Mouse (Mus musculus) urinary bladder, adult 18-20 months (tissue): ENCODE measurements around the gene Zkscan5.
"Not testable (repeated sequence)": the region's sequence is repeated elsewhere in the genome, so short reads cannot be mapped to it uniquely, and the experiment has no call there.

Experiments used
- DNase-seq, 2 experiments: peaks; one replicate each; pipeline ENCODE4 v3.0.0; 2022; ENCODE audit warnings: low spot score in 2 of 2, mixed read lengths in 2 of 2

The Zkscan5 gene

DNA sequence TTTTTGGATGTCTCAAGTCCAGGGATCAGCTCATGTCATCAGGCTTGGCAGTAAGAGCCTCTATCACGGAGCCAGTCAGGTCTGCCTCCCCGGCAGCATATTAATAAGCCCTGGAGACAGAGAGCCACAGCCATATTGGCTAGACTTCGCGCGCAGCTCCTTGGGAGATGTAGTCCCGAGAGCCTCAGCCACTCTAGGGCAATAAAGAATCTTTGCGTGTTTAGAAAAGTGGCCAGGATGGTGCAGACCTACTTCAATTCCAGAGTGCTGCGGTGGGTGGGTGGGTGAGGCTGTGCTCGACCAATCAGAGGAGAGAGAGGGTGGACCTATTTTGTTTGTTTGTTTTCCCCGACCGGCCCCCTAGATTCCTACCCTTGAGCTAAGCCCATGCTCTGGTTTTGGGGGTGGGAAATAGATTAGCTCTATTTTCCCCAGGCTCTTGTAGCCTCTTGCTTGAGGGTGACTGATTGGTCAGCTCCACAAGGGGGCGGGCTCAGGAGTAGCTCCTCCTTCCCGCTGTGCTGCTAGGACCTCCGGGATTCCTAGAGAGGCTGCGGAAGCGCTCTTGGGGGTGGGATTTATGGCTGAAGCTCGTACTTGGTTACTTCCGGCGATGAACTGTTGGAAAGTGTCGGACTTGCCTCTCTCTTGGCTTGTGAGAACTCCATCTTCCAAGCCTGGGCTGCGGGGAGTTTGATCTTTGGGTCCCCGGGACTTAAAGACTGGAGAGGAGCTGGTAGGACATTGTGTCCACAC lies at the start of gene Zkscan5:
TSS of gene Zkscan5 (plus strand) at position 627 of the 756 bp plus-strand sequence.
- DNase-seq = peak; percentile 93 to 96

DNA sequence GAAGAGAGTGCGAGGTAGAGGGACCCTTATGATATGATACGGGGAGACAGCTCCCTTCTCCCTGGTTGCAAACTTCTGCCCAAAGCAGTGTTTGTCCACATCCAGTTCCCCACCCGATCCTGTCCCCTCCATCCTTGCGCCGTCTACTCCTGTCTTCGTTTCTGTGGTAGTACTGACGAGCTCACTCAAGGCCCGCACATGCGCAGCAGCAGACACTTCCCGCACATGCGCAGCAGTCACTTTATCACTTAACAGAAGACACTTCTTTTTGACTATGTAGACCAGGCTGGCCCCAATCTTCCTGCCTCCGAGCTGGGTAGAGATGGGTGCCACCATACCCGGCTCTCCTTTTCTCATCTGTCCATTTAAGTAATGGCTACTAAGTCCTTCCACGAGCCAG lies 43.0 kb upstream of the Zkscan5 start:
- no peak for DNase-seq

DNA sequence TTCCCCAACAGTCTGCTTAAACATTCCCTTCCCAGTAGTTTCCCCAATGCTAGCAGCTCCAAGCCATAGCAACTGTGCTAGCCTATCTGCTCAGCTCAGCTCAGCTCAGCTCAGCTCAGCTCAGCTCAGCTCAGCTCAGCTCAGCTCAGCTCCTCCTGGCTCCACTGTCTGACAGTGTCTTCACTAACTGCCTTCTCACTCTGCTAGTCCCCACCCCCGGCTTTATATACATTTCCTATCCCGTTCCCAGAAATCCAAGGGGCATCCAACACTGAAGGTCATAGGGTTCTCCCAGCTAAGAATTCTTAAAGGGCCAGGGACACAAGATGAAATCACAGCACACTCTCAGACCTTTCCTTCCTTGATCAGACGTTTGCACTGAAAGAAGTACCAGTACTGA lies 39.7 kb upstream of the Zkscan5 start:
- no peak for DNase-seq

DNA sequence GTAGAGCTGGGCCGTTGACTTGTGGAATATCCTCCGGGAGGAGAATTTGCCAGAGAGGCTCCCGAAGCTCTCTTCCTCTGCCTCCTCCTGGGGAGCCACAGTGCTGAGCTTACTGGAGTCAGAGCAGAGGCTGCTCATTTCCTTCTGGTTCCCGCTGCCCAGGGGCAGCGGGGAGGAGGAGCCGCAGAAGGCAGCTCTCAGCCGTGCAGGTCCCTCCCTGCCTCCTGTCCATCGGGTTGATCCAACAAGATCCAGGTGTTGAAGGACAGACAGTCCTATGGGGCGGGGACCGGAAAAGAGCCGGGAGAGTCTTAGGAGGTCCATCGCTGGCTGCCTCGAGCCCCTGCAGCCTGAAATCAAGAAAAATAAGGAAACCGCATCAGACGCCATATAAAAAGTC lies 39.2 kb upstream of the Zkscan5 start:
- no peak for DNase-seq

DNA sequence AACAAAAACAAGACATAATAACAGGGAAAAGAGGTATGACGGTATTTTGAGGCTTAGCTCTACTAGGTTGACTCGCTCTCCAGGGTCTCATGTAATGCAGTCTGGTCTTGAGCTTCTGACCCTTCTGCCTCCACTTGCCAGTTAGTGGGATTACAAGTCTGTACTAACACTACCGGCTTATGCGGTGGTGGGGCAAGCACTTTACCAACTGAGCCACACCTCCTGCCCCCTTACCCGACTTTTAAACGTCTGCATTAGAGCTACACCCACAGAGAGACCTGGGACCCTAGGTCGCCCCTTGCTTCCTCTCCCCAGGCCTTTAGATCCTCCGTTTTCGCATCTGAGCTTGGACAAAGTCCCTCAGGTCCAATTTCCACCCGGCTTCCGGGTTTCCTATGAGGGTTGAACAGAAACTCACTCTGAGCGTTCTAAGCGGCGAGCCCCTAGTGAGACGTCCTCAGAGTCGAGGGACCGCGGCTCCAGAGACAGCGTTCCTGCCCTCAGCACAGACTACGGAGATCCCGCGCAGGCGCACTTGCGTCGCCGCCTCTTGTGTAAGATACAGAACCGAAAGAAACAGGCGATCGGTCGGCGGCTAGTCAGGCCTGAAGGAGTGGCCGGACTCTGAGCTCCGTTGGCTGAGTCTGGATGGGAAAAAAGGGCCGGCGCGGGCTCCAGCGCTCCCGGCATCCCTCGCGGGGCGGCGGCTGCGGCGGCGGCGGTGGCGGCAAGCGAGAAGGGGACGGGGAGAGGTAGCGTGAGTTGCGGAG lies 37.6 kb upstream of the Zkscan5 start, which contains the start of the genes Ptcd1 and Cpsf4:
TSS of gene Ptcd1 (minus strand) at position 573 of the 770 bp plus-strand sequence.
TSS of gene Cpsf4 (plus strand) at position 678 of the 770 bp plus-strand sequence.
- DNase-seq = peak; percentile 98 to 100

DNA sequence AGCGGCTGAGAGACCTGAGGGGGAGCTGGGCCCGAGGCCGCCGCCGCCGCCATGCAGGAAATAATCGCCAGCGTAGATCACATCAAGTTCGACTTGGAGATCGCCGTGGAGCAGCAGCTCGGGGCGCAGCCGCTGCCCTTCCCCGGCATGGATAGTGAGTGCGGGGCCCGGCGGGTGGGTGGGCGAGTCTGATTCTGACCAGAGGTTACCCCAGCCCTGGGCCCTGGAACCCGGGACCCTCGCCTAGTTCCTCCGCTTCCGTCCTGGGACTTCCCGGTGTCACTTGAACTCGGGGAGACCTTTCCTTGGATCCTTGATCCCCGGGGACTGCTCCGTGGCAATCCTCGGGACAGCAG lies 37.1 kb upstream of the Zkscan5 start:
- DNase-seq = no peak

DNA sequence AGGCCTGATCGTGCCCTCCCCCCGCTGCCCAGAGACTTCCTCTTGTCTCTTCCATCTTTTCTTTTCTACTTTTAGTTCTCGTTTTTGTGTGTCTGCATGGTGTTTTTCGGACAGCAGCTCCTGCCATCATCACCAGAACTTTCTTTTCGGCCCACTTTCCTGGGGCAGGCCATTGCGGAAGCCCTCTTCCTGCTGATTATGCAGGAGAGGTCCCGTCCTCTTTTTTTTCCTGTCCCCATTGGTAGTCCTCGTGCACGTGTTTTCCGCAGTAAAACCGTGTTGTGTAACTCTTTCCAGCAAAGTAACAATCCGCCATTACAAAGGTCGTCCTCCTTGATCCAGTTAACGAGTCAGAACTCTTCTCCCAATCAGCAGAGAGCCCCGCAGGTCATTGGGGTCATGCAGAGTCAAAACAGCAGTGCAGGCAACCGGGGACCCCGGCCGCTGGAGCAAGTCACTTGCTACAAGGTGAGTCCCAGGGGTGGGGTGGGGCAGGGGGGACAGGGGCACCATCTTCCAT lies 25.8 kb upstream of the Zkscan5 start:
- no peak for DNase-seq

DNA sequence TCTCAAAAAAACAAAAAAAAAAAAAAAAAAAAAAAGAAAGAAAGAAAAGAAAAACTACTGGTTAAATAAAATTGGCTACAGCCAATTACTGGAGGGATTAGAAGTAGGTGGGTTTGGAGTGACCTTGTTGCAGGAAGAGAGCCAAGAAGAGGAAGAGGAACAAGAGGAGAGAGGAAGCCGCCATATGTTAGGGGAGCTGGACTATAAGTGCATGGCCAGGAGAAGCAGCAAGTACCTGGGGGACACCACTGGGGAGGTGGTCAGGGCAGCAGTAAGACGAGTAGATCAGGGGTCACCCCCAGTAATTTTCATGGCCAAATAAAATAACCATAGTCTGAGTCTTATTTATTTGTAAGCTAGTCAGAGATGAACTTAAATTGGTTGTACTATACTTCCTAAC lies 19.1 kb upstream of the Zkscan5 start:
- no peak for DNase-seq

DNA sequence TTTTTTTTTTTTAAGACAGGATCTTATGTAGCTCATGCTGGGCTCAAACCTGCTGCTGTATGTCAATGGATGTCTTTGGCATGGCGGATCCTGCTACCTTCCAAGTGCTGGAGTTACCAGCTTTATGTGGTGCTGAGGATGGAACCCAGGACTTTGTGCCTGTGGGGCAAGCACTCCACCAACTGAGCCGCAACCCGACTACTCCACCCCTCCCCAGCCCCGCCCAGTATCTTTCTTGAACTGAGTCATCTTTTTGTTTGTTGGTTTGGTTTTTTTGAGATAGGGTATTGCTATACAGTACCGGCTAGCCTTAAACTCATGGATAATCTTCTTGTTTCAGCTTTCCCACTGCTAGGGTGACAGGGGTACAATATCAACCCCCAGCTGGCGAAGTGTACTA lies 14.9 kb upstream of the Zkscan5 start:
- no peak for DNase-seq

DNA sequence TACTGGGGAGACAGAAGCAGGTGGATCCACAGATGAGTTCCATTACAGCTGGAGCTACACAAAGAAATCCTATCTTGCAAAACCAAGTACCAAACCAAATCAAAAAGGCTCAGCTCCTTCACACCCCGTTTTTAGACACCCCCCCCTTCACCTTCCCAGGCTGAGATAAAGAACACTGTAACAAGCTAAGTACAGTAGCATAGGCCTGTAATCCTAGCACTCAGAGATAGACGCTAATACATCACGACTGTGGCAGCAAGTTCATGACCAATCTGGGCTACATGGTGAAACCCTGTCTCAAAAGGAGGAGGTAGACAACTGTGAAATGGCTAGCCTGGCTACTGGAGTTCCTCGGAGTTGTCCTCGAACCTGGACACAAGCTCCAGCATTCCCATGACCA lies 14.0 kb upstream of the Zkscan5 start:
- no peak for DNase-seq

DNA sequence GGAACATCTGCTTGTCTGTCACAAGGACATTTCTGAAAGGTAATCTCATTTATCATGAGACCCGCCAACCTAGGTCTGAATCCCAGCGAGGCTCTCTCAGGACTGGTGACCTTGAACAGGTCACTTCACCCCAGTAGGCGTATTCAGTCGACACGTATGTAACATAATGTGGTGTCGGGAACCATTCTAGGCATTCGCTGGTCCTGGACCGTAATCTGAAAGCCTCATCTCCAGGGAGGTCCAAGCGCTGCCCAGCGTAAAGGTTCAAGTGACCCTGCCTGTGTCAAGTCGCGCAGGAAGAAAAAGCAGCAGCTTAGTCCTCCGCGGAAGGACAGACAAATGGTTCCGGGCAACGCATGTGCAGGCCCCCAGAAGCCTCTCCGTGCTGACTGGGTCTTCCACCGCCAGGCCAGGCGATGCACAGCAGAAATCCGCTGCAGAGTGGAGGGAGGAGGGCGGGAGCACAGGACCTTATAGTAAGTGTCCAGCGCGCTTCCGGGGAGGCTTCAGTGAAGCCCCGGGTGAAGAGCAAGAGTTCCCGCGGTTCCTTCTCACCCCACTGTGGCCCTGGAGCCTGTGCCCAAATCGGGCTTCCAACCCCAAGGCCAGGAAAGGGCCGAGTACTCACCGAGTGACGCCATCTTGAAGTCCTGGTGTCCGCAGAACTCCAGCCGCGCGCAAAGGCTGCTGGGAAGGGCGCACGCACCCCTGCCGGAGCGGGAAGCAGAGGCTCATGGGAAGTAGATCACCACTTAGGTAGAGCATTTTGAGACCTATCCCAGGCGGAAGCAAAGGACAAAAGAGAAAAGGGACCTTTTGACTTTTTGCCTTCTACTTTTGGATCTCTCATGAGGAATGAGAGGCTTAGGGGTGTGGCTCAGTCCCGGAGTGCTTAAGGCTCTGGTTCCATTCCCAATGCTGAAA lies 13.2 kb upstream of the Zkscan5 start:
- DNase-seq = peak; percentile 86 to 88

DNA sequence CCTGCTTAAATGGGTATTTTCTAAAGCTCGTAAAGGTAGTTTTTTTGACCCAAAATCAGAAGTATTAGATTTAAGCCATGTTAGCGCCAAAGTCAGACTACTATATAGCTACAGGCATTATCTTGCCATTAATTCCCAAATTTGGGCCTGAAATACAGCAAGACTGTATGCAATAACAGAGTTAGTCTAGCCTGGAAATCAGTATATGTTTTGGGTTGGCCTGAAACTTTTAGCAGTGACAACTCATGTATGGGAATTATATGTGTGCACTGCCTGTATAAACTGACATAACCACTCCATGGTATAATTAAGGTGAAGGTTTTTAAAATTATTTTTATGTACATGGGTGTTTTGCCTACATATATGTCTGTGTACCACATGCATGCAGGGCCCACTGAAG lies 12.4 kb upstream of the Zkscan5 start, which contains the start of gene Atp5j2:
TSS of gene Atp5j2 (minus strand) at position 101 of the 400 bp plus-strand sequence.
- no peak for DNase-seq

DNA sequence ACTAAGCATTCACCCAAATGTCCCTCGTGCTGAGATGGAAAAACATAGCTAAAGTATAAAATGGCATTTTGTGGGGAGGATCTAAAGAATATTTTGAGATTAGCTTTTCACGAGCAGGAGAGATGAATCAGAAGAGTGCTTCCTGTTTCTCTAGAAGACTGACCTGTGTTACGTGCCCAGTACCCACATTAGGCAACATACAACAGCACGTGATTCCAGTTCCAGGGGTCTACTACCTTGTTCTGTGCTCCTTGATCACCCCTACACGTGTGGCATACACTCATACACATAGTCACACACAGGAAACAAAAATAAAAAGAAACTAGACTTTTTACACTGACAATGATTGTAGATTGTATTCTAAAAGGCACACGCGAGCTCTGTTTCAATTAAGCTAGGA lies 4.0 kb upstream of the Zkscan5 start:
- DNase-seq = no peak

DNA sequence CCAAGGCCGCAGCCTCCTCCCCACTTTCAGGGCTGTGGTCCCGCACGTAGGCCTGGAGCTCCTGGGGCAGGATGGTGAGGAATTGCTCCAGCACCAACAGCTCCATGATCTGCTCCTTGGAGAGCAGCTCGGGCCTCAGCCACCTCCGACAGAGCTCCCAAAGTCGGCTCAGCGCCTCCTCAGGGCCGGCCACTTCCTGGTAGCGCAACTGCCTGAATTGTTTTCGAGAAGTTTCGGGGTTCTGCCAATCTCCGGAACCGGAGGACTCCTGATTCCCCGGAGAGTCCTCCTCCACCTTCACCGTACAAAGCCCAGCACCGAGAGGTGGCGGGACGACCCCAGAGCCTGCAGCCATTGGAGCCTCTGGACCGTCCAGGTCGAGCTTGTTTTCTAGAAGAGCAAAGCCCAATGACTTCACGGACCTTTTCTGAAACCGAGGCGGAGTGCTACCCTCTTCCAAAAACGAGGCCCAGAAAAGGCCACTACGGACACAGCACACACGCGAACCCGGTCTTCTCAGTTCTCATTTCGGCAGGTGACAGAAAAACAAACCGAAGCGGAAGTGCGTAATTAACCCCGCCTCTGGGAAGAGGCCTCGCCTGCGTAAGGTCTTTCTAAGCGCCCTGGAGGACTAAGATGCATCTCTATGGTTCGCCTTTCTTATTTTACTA lies 2.9 kb upstream of the Zkscan5 start, which contains the start of gene Zkscan14:
TSS of gene Zkscan14 (minus strand) at position 548 of the 671 bp plus-strand sequence.
- peak; percentile 62 to 67 for DNase-seq

DNA sequence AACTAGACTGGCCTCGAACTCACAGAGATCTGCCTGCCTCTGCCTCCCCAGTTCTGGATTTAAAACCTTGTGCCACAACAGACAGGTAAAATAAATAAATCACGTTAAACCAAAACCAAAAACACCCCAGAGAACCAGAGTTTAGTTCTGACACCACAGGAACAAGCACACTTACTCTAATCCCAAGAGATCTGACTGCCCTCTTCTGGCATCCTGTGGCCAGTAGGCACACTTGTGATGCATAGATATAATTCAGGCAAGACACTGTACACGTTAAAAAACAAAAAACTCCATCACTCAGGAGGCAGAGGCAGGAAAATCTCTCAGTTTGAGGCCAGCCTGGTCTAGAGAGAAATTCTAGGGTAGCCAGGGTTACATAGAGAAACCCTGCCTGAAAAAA lies 1.9 kb upstream of the Zkscan5 start:
- no peak for DNase-seq

DNA sequence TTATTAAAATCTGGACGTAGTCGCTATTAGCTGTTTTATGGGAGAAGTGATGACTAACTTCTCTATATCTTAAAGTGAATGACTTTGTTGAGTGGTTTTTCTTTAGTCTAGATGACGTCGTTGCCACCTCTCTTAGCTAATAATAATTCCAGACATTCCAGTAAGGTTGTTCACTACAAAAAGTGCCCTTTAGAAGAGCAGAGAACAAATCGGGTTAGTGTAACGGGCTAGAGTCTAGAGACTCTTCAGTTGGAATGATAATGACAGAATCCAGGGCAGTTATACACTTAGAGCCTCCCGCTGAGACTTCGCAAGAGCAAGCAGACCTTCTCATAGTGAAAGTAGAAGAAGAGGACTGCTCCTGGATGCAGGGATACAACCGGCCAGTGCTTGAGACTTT lies 679 bp downstream of the Zkscan5 start:
- no peak for DNase-seq

DNA sequence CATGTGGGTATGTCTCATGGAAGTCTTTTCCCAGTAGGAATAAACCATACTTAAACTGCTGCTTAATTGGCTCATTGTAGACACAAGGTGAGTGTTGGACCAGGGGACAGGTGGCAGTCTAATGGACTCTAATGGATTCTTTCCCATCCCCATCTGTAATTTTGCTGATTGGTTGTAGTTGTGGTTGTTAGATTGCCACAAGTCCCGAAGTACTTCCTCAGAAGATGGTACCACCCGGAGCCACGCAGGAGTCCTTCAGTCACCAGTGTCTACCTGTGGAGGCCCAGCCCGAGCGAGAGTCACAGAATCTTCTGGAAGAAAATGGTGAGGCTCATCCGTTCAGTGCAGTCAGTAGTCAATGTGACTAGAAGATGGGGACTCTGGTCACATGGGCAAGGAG lies 3.0 kb downstream of the Zkscan5 start:
- DNase-seq = no peak

DNA sequence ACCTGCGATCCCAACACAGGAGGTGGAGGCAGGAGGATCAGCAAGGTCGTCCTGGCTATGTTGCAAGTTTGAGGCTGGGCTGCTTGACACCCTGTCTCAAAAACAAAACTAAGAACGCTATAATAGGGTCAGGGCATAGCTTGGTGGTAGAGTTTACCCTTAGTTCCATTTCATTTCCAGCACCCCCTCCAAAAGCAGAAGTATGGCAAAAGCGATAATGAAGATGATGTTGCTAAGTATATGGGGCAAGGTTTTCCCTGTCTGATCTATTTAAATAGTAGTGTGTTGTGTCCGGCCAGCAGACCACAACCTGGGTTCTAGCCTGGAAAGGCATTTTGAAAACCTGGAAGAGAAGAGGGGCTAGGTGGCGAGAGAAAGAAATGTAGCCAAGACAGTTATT lies 3.6 kb downstream of the Zkscan5 start:
- no peak for DNase-seq

DNA sequence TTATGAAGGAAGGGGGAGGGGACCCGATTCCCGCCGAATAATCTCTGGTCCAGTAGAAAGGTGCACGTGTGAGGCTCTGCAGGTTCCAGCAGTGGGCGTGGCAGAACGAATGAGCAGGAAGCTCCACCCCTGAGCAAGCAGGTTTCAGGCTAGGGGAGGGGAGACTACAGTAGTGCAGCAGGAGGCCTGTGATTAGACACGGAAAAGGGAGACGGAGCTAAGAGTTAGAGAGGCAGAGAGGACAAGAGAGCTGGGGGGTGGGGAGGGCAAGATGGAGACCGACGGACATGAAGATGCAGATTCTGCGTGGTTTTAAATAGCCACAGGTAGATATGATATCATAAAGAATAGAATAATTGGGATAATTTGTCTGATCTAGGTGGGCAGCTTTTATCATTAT lies 4.0 kb downstream of the Zkscan5 start:
- not testable (repeated sequence) for DNase-seq

DNA sequence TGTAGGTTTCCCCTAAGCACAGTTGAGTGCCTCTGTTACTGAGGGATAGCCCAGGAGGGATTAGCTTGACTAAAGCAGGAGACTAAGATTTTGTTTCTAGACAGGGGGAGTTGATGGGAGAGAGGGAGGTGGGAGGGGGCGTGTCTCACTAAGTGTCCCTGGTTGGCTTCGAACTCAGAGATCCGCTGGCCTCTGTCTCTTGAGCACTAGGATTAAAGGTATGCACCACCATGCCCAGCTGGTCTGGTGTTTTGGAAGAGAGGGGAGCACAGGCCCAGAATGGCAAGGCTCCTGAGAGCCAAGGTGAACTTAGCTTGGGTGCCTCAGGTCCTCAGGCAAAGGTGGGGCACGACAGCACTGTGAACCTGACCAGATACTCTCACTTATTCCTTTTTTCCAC lies 7.0 kb downstream of the Zkscan5 start:
- no peak for DNase-seq

DNA sequence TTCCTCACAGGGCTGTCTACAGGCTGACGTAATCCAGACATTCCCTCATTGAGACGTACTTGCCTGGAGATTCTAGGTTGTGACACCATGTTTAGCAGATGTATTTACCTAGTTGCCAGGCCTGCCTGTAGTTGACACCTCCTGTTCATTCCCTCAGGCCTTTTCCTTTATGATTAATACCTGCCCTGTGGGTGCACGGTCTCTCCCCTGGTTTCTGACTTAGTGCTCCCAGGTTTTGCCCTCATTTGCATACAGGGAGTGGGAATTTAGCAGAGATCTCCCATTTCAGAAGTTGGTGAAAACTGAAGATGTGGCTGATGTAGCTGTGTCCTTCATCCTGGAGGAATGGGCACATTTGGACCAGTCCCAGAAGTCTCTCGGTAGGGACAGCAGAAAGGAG lies 7.9 kb downstream of the Zkscan5 start:
- DNase-seq = no peak
